Mouse (Mus musculus) neural tube, embryonic 13.5 days (tissue): ENCODE data around the gene Traf3ip2. TPM values are rescaled to one million over a fixed set of nuclear protein-coding genes. Genes with fewer than 3 reads are reported as not detected.

Experiments
- ATAC-seq: fragments of 200-750 bp; cut with Nextera tagmentation; 2 replicates; pipeline ENCODE4 v1.8.0; 2017; ENCODE audit warnings: low read depth, mild to moderate bottlenecking, moderate TSS enrichment, moderate library complexity
- H3K27ac ChIP-seq: fragments of 300-500 bp; sonication (generic); replicated peaks from 2 replicates; pipeline ENCODE4 v1.5.1; 2015; ENCODE audit warnings: moderate library complexity, mild to moderate bottlenecking, inconsistent platforms
- H3K27me3 ChIP-seq: fragments of 300-500 bp; sonication (generic); 2 replicates; pipeline ENCODE4 v1.6.1; 2015; ENCODE audit warnings: mild to moderate bottlenecking, inconsistent platforms
- H3K36me3 ChIP-seq: fragments of 300-500 bp; sonication (generic); 2 replicates; pipeline ENCODE4 v1.6.1; 2015; ENCODE audit warnings: mild to moderate bottlenecking, inconsistent platforms
- H3K4me1 ChIP-seq: fragments of 300-500 bp; sonication (generic); replicated peaks from 2 replicates; pipeline ENCODE4 v1.6.1; 2015; ENCODE audit warnings: inconsistent platforms
- H3K4me2 ChIP-seq: fragments of 300-500 bp; sonication (generic); 2 replicates; pipeline ENCODE4 v1.6.1; 2015; ENCODE audit warnings: inconsistent platforms, mild to moderate bottlenecking, moderate library complexity
- H3K4me3 ChIP-seq: fragments of 300-500 bp; sonication (generic); 2 replicates; pipeline ENCODE4 v1.5.1; 2015; ENCODE audit warnings: mild to moderate bottlenecking, inconsistent platforms
- H3K9ac ChIP-seq: fragments of 300-500 bp; sonication (generic); 2 replicates; pipeline ENCODE4 v1.6.1; 2015; ENCODE audit warnings: moderate library complexity, mild to moderate bottlenecking, inconsistent platforms
- H3K9me3 ChIP-seq: fragments of 300-500 bp; sonication (generic); 2 replicates; pipeline ENCODE4 v1.6.1; 2016; ENCODE audit warnings: inconsistent platforms
- WGBS: fragments of 180-500 bp; shearing (Covaris S2); methylation state at CpG from one replicate; pipeline ENCODE4 v1.1.7; 2015; 5-methylcytosine and 5-hydroxymethylcytosine counted together
- polyA plus RNA-seq: library from polyadenylated mRNA; unstranded; fragments of >200 nt; fragmentation: Nextera tagmentation; extraction: Ambion mirVana; gene quantifications from 2 replicates; pipeline ENCODE4 v1.2.1, GENCODE M21; 2015

The Traf3ip2 gene
- polyA plus RNA-seq, 1 experiment from 2014 or later, result 5.0 TPM

DNA sequence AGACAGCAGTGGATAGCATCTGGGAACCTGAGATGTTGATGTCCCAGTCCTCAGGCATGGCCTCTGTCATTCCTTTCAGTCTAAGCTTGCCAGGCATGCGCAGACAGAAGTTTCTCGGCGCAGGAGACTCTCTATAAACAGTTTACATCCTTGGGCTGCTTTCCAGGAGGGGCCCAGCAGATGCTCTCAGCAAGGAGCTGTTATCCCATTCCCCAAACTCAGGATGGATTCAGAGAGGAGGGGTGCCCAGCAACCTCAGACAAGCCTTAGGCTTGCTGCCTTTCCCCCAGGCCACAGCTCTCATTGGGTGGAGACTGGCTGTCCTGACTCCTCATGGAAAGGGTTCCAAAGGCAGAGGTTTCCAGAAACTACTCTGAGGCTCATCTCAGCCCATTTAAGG lies 1.5 kb upstream of the Traf3ip2 start:
- no peak for ATAC-seq
- Histone ChIP-seq H3K4me3 (no peak overlapping the region), H3K27me3 (no peaks in the 10 kb centered on the region), H3K36me3 (no peaks in the 10 kb centered on the region), H3K9ac (no peak overlapping the region), H3K27ac (no peak overlapping the region), H3K4me2 (no peak overlapping the region), H3K9me3 (peaks cover 3% of the 10 kb centered on the region; the same call in 1 of the 2 replicates), H3K4me1 (peaks cover 25% of the 10 kb centered on the region)
- 76% methylated on average over 3 of the region's 3 CpGs for WGBS

DNA sequence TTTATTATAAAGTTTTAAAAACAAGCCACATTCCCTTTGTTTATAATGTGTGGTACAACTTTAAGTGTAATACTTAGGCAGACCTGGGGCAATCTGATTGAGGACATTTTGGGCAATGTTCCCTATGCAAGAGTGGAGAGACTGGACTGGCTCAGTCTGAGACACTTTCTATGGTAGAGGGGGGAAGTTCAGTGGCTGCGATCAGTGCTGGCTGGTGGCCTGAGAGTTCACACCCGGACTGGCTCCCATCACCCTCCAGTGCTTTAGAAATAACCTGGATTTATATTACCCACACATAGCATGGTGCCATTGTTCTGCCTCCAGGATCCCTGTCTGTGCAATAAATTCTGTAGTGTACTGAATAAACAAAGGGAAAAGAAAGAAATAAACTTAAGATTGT lies 603 bp upstream of the Traf3ip2 start:
- Histone ChIP-seq H3K4me2 (no peak overlapping the region), H3K9ac (no peak overlapping the region), H3K27me3 (no peaks in the 10 kb centered on the region), H3K4me3 (no peak overlapping the region), H3K27ac (no peak overlapping the region), H3K4me1 (peaks cover 25% of the 10 kb centered on the region), H3K36me3 (no peaks in the 10 kb centered on the region), H3K9me3 (no peaks in the 10 kb centered on the region)
- no peak for ATAC-seq
- 25% methylated on average over 2 of the region's 2 CpGs for WGBS

DNA sequence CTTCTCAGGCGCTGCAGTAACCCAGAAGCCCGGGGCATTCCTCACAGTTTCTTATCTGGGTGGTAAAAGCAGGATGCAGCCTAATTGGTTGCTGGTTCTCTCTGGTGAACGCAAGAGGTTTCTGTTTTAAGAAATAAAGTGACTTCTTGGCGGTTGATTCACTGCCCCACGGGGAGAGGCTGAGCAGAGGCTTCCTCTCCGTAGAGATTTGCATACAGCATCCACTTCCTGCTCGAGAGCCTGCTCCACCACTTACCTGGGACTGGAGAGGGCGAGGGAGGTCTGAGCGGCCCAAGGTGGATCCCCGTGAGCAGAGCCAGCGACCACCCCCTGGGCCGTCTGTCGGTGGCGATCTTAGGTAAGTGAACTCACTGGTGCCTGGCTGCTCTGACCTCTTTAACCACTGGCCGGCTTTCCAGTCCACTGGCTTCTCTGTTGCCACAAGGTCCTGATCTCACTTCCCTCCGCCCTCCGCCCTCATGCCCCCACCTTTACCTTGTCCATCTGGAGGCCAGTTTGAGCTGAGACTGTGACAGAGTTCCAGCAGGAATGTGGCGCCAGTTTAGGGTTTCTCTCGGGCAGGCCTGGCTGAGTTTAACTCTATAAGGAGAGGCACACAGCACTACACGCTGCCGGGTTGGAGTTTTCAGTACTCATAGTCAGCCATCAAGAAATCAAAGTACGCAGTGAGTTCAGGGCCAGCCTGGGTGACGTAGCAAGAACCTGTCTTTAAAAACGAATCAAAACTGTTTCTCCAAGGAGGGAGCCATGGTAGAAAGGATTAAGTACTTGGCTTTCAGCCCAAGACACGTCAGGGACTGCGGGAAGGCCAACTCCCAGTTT lies 476 bp downstream of the Traf3ip2 start:
- no peaks in the 10 kb centered on the region for H3K9me3 ChIP-seq
- no peaks in the 10 kb centered on the region for H3K27me3 ChIP-seq
- H3K4me1 ChIP-seq, result peaks cover 27% of the 10 kb centered on the region
- H3K36me3 ChIP-seq, result no peaks in the 10 kb centered on the region
- H3K4me3 ChIP-seq, result peak overlapping the region; percentile 3; the same call in 1 of the 2 replicates
- H3K4me2 ChIP-seq, result peak overlapping the region; percentile 42
- ATAC-seq, result 0 out of 2 replicates have a peak, but pooled peaks have one; percentile 51
- WGBS, result 18% methylated on average over 26 of the region's 26 CpGs
- peak overlapping the region; percentile 49; the same call in 1 of the 2 replicates for H3K27ac ChIP-seq
- H3K9ac ChIP-seq, result peak overlapping the region; percentile 49

DNA sequence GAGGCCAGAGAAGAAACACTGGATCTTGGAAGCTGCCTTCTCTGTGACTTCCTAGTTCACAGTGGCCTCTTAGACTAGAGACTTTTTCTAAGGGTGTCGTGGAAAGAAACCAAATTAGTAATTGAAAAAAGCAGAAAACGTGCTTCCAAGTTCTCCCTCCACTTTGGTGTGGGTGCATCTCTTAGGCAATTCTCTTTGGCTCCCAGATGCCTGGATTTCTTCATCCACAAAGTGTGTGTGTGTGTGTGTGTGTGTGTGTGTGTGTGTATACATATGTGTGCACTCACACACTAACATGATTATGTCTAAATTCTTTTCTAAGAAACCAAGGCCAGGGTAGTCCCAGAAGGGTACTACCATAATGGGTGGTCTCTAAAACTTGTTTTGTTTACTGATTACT lies 1.2 kb downstream of the Traf3ip2 start:
- H3K27me3 ChIP-seq, result no peaks in the 10 kb centered on the region
- no peaks in the 10 kb centered on the region for H3K9me3 ChIP-seq
- peak overlapping the region; percentile 42; the same call in 1 of the 2 replicates for H3K4me2 ChIP-seq
- H3K36me3 ChIP-seq, result no peaks in the 10 kb centered on the region
- no peak overlapping the region for H3K27ac ChIP-seq
- H3K9ac ChIP-seq, result 0 out of 2 replicates have a peak overlapping the region, but pooled peaks have one; percentile 49
- peaks cover 31% of the 10 kb centered on the region for H3K4me1 ChIP-seq
- 46% methylated on average over 2 of the region's 2 CpGs for WGBS
- ATAC-seq, result no peak
- H3K4me3 ChIP-seq, result no peak overlapping the region

DNA sequence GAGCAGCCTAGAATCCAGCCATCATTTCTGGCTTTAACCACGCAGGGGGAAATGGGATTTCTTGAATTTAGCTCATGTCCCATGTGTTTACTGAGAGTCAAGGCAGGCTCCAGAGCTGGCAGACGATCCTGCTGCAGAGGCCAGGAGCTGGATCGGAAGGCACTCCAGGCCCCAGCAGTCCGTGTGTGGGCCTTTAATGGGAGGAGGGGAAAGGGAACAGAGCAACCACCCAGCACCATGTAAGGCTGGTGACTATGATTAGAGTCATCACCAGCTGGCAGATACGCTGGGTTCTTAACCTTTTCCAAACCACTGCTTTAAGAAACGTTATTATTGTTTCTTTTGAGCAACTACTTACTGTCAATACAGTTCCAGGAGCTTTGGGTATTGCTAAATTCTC lies 1.9 kb downstream of the Traf3ip2 start:
- no peaks in the 10 kb centered on the region for H3K27me3 ChIP-seq
- WGBS, result 20% methylated on average over 6 of the region's 6 CpGs
- H3K4me1 ChIP-seq, result peaks cover 31% of the 10 kb centered on the region
- no peak overlapping the region for H3K4me3 ChIP-seq
- H3K9me3 ChIP-seq, result no peaks in the 10 kb centered on the region
- no peak overlapping the region for H3K4me2 ChIP-seq
- no peak overlapping the region for H3K9ac ChIP-seq
- peak; percentile 21; the same call in 1 of the 2 replicates for ATAC-seq
- H3K27ac ChIP-seq, result peak overlapping the region; percentile 62; the same call in 1 of the 2 replicates
- H3K36me3 ChIP-seq, result no peaks in the 10 kb centered on the region

DNA sequence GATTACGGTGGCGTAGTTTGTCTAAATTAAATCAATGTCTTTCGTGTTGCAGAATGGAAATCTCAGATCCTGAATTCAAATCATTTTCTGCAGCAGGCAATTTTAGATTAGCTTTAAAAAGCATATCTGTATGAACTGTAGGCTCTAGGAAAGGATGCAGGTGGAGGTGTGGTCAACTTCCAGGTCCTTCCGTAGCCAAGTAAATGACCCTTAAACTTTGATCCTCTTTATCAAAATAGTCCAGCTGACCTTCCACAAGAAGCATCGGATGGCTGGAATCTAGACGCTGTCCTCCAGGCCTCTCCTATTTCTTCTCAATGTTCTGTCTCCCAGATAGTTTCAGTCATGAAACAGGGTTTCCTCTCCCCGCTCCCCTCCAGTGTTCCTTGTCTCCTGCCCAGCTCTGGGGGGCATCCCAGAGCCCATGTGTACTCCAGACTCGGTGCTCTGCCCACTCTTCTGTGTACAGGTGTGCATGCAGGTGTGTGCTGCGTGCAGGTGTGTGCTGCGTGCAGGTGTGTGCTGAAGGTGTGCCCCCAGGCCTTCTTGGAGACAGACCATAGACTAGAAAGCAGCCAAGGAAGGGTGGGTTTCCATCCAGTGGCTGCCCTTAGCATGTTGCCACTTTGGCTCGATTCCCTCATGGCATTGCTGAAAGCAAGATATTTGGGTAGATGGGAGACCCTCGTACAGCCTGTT lies 2.9 kb downstream of the Traf3ip2 start:
- Histone ChIP-seq H3K27ac (no peak overlapping the region), H3K36me3 (no peaks in the 10 kb centered on the region)

DNA sequence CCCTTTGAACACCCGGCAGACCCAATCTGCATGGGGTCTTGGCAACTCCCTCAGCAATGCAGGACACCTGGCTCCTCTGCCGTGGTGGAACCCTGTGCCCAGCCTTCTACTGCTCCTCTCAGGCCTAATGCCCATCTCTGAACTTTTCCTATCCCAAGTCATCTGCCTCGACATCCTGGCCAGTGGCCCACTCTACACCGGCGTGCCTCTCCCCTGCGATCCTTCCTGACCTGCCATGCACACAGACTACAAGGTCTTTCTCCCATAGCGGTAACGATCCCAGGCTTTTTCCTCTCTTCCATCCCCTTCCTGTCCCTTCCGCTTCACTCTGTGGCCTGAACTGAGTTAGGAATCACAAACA lies 3.5 kb downstream of the Traf3ip2 start:
- Histone ChIP-seq H3K9ac (no peak overlapping the region), H3K4me1 (peaks cover 31% of the 10 kb centered on the region), H3K27ac (no peak overlapping the region), H3K9me3 (no peaks in the 10 kb centered on the region), H3K27me3 (no peaks in the 10 kb centered on the region), H3K4me3 (no peak overlapping the region), H3K36me3 (peaks cover under 1% of the 10 kb centered on the region; the same call in 1 of the 2 replicates), H3K4me2 (no peak overlapping the region)
- ATAC-seq, result no peak
- 89% methylated on average over 9 of the region's 9 CpGs for WGBS

More for the DNA sequence above, 2.9 kb downstream of the Traf3ip2 start:
- Histone ChIP-seq H3K9me3 (no peaks in the 10 kb centered on the region), H3K4me1 (peaks cover 31% of the 10 kb centered on the region), H3K9ac (no peak overlapping the region), H3K4me3 (no peak overlapping the region), H3K4me2 (no peak overlapping the region), H3K27me3 (no peaks in the 10 kb centered on the region)
- WGBS, result 90% methylated on average over 12 of the region's 12 CpGs
- ATAC-seq, result no peak

DNA sequence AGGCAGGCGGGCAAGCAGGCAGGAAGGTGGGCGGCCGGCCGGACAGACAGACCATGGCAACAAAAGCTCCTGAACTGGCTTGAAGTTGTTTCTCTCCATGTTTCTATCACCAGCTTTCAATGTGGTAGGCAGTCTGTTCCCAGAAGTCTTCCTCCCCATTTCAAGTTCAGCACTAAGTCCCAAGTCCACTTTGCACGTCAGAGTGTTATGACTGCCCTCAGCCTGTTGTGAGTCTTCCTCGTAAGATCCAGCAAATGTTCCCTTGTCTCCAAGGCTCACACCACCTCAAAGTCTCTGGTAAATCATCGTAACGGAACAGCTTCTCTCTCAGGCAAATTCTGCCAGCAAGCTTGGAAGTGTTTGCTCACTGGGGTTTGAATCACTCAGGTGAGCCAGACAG lies 3.9 kb downstream of the Traf3ip2 start:
- no peak for ATAC-seq
- Histone ChIP-seq H3K4me3 (no peak overlapping the region), H3K27me3 (no peaks in the 10 kb centered on the region), H3K36me3 (peaks cover 4% of the 10 kb centered on the region), H3K9me3 (no peaks in the 10 kb centered on the region), H3K4me2 (no peak overlapping the region), H3K4me1 (peaks cover 31% of the 10 kb centered on the region), H3K9ac (no peak overlapping the region), H3K27ac (no peak overlapping the region)
- 88% methylated on average over 8 of the region's 8 CpGs for WGBS

DNA sequence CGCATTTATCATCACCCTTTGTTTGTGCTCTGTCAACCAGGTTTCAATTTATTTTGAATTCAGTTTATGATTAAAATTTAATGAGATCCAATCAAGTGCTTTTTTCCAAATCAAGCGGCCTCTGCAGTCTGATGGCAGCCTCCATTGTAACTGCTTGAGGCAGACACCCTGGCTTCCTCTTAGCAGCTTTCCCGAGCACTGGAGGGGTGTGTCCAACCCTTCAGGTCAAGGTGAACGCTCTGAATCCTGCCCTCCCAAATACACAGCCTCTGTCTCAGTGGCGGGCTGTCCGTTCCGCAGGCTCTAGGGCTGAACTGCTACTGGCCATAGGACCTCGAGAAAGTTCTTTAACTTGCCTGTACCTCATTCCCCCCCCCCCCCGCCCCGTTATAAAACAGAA lies 5.7 kb downstream of the Traf3ip2 start:
- Histone ChIP-seq H3K4me3 (no peak overlapping the region), H3K36me3 (peaks cover 7% of the 10 kb centered on the region), H3K9me3 (no peaks in the 10 kb centered on the region), H3K27me3 (no peaks in the 10 kb centered on the region), H3K9ac (no peak overlapping the region), H3K4me1 (peaks cover 25% of the 10 kb centered on the region), H3K4me2 (no peak overlapping the region), H3K27ac (peak overlapping the region; percentile 61; the same call in 1 of the 2 replicates)
- no peak for ATAC-seq
- 66% methylated on average over 10 of the region's 10 CpGs for WGBS

DNA sequence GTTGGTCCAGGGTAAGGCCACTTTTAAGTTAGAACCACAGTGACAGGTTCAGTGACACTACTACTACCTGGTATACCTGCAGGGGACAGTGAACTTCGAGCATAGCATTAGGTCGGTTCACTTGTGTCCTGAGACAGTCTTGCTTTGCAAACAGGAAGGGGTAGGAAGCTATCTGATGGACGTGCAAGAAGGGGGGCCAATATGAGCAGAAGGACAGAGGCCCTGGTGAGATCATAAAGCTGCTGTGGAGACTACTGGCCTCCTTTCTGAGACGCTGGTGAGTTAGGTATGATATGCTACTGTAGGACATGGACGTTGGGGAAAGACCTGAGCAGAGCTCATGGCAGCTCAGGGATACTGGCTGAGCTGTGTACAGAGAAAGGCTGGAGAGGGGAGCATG lies 7.9 kb downstream of the Traf3ip2 start:
- Histone ChIP-seq H3K4me2 (no peak overlapping the region), H3K27ac (no peak overlapping the region), H3K9ac (no peak overlapping the region), H3K9me3 (no peaks in the 10 kb centered on the region), H3K4me3 (no peak overlapping the region), H3K27me3 (no peaks in the 10 kb centered on the region), H3K4me1 (peaks cover 30% of the 10 kb centered on the region), H3K36me3 (peaks cover 7% of the 10 kb centered on the region)
- WGBS, result 89% methylated on average over 5 of the region's 5 CpGs
- no peak for ATAC-seq

DNA sequence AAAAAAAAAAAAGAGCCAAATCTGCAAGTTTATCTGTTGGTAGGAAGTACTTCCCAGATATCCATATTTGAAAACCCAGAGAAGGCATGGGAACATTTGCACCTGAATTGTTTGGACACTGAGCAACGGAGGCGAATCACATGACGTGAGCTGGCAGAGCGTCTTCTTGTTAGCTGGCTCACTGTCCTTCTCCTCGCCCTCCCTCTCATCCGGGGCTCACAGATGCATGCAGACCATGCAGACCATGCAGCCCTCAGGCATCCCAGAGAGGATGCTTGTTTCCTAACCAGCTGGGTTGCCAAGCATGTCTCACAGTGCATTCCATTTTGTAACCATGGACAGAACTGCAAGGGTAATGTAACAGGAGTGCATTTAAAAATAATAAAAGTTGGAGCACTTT lies 11.1 kb downstream of the Traf3ip2 start:
- H3K4me2 ChIP-seq, result no peak overlapping the region
- H3K27ac ChIP-seq, result peak overlapping the region; percentile 52
- no peaks in the 10 kb centered on the region for H3K27me3 ChIP-seq
- no peak overlapping the region for H3K9ac ChIP-seq
- 60% methylated on average over 6 of the region's 6 CpGs for whole genome bisulfite sequencing
- peaks cover 7% of the 10 kb centered on the region for H3K36me3 ChIP-seq
- no peaks in the 10 kb centered on the region for H3K9me3 ChIP-seq
- peaks cover 28% of the 10 kb centered on the region for H3K4me1 ChIP-seq
- no peak for ATAC-seq
- no peak overlapping the region for H3K4me3 ChIP-seq

DNA sequence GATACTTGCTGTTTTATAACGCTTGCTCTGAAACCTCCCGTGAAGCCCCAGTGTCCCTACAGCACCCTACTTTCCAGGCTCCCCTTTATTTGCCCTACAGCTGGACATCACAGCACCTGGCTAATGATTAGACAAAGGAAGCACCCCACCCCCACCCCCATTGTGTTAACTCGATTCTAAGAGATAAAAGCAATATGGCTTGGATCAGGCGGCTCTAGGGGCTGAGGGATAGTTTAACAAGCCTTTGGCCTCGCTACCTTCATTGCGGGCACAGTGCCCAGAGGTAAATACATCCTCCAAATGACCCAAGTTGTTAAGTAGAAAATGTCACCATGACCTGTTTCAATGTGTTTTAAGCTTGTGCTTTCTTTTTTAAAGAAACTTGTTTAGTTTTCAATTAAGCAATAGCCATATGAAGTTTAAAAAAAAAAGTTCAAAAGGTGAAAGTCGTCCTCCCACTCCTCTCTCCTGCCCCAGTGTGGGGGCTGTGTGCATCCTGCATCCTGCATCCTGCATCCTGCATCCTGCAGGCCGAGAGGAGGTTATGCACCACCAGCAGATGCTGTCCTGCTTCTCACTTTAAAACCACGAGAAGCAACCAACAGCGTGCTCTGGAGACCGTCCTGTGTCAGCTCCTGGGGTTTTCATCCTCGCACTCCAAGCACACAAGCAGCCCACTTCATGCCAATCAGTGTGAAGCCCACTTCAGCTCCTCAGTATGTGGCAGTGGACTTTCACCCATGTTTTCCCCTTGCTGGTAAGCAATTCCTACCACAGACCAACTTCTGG lies 12.3 kb downstream of the Traf3ip2 start:
- Histone ChIP-seq H3K27me3 (no peaks in the 10 kb centered on the region), H3K4me2 (no peak overlapping the region), H3K4me1 (peaks cover 41% of the 10 kb centered on the region), H3K4me3 (no peak overlapping the region), H3K36me3 (peaks cover 7% of the 10 kb centered on the region), H3K9me3 (no peaks in the 10 kb centered on the region), H3K9ac (no peak overlapping the region), H3K27ac (peak overlapping the region; percentile 52)
- ATAC-seq, result no peak
- 34% methylated on average over 12 of the region's 12 CpGs for WGBS
